Mouse (Mus musculus) left cerebral cortex, adult 11 months (tissue): ENCODE measurements around the gene Cnp.

Experiments used
- DNase-seq: peaks from one replicate; pipeline ENCODE4 v3.0.0; 2022; ENCODE audit warnings: low spot score

Gene Cnp

DNA sequence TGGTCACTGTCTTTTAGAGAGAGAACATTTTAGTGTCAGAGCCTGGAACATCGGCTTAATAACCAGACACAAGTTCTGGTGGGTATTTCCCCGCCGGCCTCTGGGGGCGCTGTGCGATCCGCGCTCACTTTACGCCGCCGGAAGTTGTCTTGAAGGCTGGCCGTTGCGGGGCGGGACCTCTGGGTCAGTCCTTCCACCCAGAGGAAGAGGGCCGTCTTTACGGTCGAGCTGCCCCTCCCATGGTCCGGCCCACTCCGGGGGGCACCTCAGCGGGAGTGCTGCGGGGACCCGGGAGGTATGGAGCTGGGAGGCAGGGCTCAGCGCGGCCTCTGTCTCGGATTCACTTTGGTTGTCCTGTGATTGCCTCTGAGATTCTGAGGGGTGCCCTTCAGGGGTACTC, 48.0 kb downstream of the Cnp start:
- peak; percentile 89 for DNase-seq

DNA sequence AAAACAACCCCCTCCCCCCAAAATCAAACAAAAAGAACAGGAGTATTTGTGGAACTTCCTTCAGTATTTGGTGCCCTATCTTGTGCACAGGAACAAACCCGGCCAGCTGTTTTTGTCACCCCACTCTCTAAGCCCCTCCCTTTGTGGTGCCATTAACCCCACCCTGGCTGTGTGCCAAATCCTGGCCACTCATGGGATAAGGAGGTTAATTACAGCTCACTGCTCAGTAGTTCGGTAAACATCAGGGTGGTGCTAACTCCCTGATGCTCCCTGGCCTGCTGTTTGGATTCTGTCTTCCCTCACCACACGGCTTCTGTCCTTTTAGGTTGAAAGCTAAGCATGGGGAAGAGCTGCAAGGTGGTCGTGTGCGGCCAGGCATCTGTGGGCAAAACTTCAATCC, 49.2 kb downstream of the Cnp start:
- DNase-seq, result no peak

GRCm38 (mm10) chr11:100625754-100626700, 51.3 kb downstream of the Cnp start:
- no peak for DNase-seq

- no peak for DNase-seq
These were observed 52.0 kb downstream of the Cnp start for GRCm38 (mm10) chr11:100626701-100627195.

DNA sequence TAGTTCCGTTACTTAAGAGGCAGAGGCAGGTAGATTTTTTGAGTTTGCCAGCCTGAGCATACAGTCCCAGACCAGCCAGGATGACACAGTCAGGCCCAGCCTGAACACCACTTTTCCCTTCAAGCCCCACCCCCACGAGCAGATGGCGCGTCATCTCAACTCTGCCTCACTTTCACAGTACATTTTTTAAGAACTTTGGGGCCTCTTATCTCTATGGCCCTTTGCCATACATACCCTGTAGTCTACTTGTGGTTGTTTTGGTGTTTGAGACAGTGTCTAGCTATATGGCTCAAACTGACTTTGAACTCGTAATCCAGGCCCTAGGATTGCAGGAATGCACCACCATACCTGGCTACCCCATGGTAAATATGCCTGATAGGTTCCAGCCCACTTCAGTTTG, 53.4 kb downstream of the Cnp start:
- DNase-seq, result no peak

DNA sequence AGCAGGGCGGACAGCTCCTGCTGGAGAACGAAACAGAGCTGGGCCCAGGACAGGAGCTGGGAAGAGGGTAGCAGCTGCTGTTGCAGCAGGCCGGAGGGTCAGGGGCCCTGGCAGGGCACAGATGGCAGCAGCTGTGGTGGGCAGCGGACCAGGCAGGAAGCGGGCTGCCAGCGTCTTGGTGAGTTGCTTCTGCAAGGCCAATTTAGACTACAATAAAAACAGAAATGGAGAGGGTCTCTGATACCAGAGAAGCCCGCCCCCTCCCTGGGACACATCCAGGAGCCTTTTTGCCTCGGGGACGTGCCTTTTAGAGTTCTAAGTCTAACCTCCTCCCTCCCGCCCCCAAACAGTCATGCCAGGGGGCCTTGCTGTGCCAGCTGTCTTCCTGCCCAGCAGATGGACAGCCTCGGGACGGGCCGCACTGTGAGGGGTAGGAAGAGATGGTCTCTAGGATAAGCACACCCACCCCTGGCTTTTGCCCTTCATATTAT, 54.2 kb downstream of the Cnp start:
- no peak for DNase-seq

DNA sequence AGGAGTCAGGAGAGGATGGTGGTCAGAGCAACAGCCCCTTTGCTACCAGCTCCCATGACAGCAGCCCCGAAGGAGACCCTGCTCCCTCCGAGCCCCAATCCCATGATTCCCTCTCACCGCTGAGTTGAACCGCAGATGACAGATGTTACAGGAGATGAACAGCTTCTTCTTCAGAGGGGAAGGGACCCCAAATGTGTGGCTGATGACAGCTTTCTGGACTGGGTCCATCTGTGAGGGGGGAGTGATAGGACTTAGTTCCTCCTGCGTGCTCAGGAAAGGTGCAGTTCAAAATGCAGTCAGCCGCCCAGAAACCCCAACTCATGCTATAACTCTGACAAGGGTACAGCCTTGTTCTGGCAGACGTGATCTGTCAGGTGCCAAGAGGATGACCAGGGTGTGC, 59.8 kb downstream of the Cnp start:
- DNase-seq, result no peak

DNA sequence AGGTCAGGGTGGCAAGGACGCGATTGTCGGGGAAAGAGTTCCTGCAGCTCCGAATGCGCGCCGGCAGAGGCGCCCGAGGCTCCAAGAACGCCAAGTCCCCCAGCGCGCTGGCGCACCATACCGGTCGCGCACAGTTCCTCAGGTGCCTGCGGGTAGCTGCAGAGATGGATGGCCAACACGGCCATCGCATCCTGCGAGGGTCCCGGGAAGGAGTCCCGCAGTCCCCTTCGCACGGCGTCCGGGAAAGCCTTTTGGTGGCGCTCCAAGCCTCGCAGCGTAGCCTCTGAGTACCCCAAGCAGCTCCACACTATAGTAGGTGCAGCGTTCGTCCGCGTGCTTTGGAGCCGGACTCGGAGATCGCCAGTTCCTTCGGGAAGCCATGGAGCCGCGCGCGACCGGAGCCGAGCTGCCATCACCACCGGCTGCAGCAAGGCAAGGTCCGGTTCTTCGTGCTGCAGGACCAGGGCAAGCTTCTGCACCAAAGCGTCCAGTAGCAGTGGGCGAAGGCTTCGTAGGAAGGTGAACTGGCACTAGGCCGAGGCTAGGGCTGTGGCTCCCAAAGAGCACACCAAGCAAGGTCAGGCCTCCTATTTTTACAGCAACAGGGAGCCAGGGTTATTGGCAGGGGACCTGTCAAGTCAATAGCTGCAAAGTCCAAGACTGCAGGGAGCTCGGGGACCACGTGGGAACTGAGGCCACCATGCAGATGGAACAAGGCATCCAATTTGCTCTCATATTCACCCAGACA, 65.6 kb downstream of the Cnp start:
- DNase-seq, result no peak
